Mouse (Mus musculus): ENCODE measurements at regions not wholly inside any gene's neighbourhood (a gene's known extent, or its start where the extent isn't known, plus 50 kb on each side); places are given as distances from the start of the nearest gene placed in this dataset.

GRCm38 (mm10) chr9:94424438-94425135 lies 113.3 kb downstream of the 1190002N15Rik start:
- WGBS = 59% methylated on average over 5 of the region's 5 CpGs
- Histone ChIP-seq H3K27ac (no peak overlapping the region), H3K36me3 (ENCODE audit: insufficient read depth, low read length) (no peaks in the 10 kb centered on the region), H3K4me3 (replicated peaks; ENCODE audit: low read depth, low read length) (no peak overlapping the region), H3K9me3 (replicated peaks; ENCODE audit: low read length) (no peaks in the 10 kb centered on the region), H3K27me3 (ENCODE audit: insufficient read depth, low read length) (no peaks in the 10 kb centered on the region), H3K4me2 (ENCODE audit: low read length) (no peak overlapping the region), H3K4me1 (replicated peaks; ENCODE audit: insufficient read depth, low read length) (no peaks in the 10 kb centered on the region), H3K9ac (ENCODE audit: low read depth, low read length) (no peak overlapping the region)
- ATAC-seq (replicated peaks; ENCODE audit: low FRiP score, low read depth) (no peak), DNase-seq (ENCODE audit: low spot score) (no peak)
- no peak for TF ChIP-seq CTCF (IDR thresholded peaks at IDR 0.05; ENCODE audit: low read depth)

- TF ChIP-seq CTCF (IDR thresholded peaks at IDR 0.05; ENCODE audit: low read depth) = no peak
- WGBS = 72% methylated on average over 8 of the region's 8 CpGs
- Histone ChIP-seq H3K9me3 (replicated peaks; ENCODE audit: low read length) (no peaks in the 10 kb centered on the region), H3K36me3 (ENCODE audit: insufficient read depth, low read length) (no peaks in the 10 kb centered on the region), H3K27ac (no peak overlapping the region), H3K4me1 (replicated peaks; ENCODE audit: insufficient read depth, low read length) (peaks cover 2% of the 10 kb centered on the region; the same call in 1 of the 2 replicates), H3K27me3 (ENCODE audit: insufficient read depth, low read length) (no peaks in the 10 kb centered on the region), H3K4me3 (replicated peaks; ENCODE audit: low read depth, low read length) (no peak overlapping the region), H3K9ac (ENCODE audit: low read depth, low read length) (no peak overlapping the region), H3K4me2 (ENCODE audit: low read length) (no peak overlapping the region)
- DNase-seq (ENCODE audit: low spot score) (no peak), ATAC-seq (replicated peaks; ENCODE audit: low FRiP score, low read depth) (no peak)
These were observed 127.3 kb downstream of the 1190002N15Rik start for GRCm38 (mm10) chr9:94410546-94410945.

- Histone ChIP-seq H3K9ac (ENCODE audit: low read depth, low read length) (no peak overlapping the region), H3K4me2 (ENCODE audit: low read length) (no peak overlapping the region), H3K4me3 (replicated peaks; ENCODE audit: low read depth, low read length) (no peak overlapping the region), H3K36me3 (ENCODE audit: insufficient read depth, low read length) (no peaks in the 10 kb centered on the region), H3K4me1 (replicated peaks; ENCODE audit: insufficient read depth, low read length) (peaks cover 2% of the 10 kb centered on the region; the same call in 1 of the 2 replicates), H3K27ac (no peak overlapping the region), H3K9me3 (replicated peaks; ENCODE audit: low read length) (no peaks in the 10 kb centered on the region), H3K27me3 (ENCODE audit: insufficient read depth, low read length) (no peaks in the 10 kb centered on the region)
- no peak for DNase-seq (ENCODE audit: low spot score)
- ATAC-seq (replicated peaks; ENCODE audit: low FRiP score, low read depth) = no peak
- no peak for TF ChIP-seq CTCF (IDR thresholded peaks at IDR 0.05; ENCODE audit: low read depth)
- WGBS = 43% methylated on average over 3 of the region's 3 CpGs
These were observed 127.8 kb downstream of the 1190002N15Rik start for GRCm38 (mm10) chr9:94410042-94410441.

GRCm38 (mm10) chr9:94408635-94409323 lies 129.1 kb downstream of the 1190002N15Rik start:
- H3K4me3 ChIP-seq (replicated peaks; ENCODE audit: low read depth, low read length) = no peak overlapping the region
- H3K36me3 ChIP-seq (ENCODE audit: insufficient read depth, low read length) = no peaks in the 10 kb centered on the region
- H3K4me2 ChIP-seq (ENCODE audit: low read length) = no peak overlapping the region
- DNase-seq (ENCODE audit: low spot score) = peak; percentile 95
- H3K27me3 ChIP-seq (ENCODE audit: insufficient read depth, low read length) = no peaks in the 10 kb centered on the region
- no peak overlapping the region for H3K27ac ChIP-seq
- 25% methylated on average over 7 of the region's 7 CpGs for WGBS
- no peak overlapping the region for H3K9ac ChIP-seq (ENCODE audit: low read depth, low read length)
- no peak for TF ChIP-seq CTCF (IDR thresholded peaks at IDR 0.05; ENCODE audit: low read depth)
- peak; percentile 91 for ATAC-seq (replicated peaks; ENCODE audit: low FRiP score, low read depth)
- peaks cover 2% of the 10 kb centered on the region; the same call in 1 of the 2 replicates for H3K4me1 ChIP-seq (replicated peaks; ENCODE audit: insufficient read depth, low read length)
- no peaks in the 10 kb centered on the region for H3K9me3 ChIP-seq (replicated peaks; ENCODE audit: low read length)

- Histone ChIP-seq H3K4me2 (ENCODE audit: low read length) (no peak overlapping the region), H3K27me3 (ENCODE audit: insufficient read depth, low read length) (no peaks in the 10 kb centered on the region), H3K9ac (ENCODE audit: low read depth, low read length) (no peak overlapping the region), H3K4me1 (replicated peaks; ENCODE audit: insufficient read depth, low read length) (peaks cover 2% of the 10 kb centered on the region; the same call in 1 of the 2 replicates), H3K27ac (peak overlapping the region; percentile 47), H3K9me3 (replicated peaks; ENCODE audit: low read length) (no peaks in the 10 kb centered on the region), H3K36me3 (ENCODE audit: insufficient read depth, low read length) (no peaks in the 10 kb centered on the region), H3K4me3 (replicated peaks; ENCODE audit: low read depth, low read length) (no peak overlapping the region)
- DNase-seq (ENCODE audit: low spot score) (no peak), ATAC-seq (replicated peaks; ENCODE audit: low FRiP score, low read depth) (no peak; the same call in 1 of the 2 replicates)
- TF ChIP-seq CTCF (IDR thresholded peaks at IDR 0.05; ENCODE audit: low read depth) = no peak
- 89% methylated on average over 10 of the region's 10 CpGs for WGBS
These were observed 130.2 kb downstream of the 1190002N15Rik start for GRCm38 (mm10) chr9:94407671-94408070.

- no peaks in the 10 kb centered on the region; the same call in 1 of the 2 replicates for H3K4me1 ChIP-seq (replicated peaks; ENCODE audit: insufficient read depth, low read length)
- H3K36me3 ChIP-seq (ENCODE audit: insufficient read depth, low read length) = no peaks in the 10 kb centered on the region
- no peak overlapping the region for H3K4me3 ChIP-seq (replicated peaks; ENCODE audit: low read depth, low read length)
- 66% methylated on average over 6 of the region's 6 CpGs for WGBS
- H3K27me3 ChIP-seq (ENCODE audit: insufficient read depth, low read length) = no peaks in the 10 kb centered on the region
- ATAC-seq (replicated peaks; ENCODE audit: low FRiP score, low read depth) (no peak), DNase-seq (ENCODE audit: low spot score) (no peak)
- no peak for TF ChIP-seq CTCF (IDR thresholded peaks at IDR 0.05; ENCODE audit: low read depth)
- no peak overlapping the region for H3K9ac ChIP-seq (ENCODE audit: low read depth, low read length)
- no peak overlapping the region for H3K4me2 ChIP-seq (ENCODE audit: low read length)
- H3K27ac ChIP-seq = no peak overlapping the region
- no peaks in the 10 kb centered on the region for H3K9me3 ChIP-seq (replicated peaks; ENCODE audit: low read length)
These were observed 133.3 kb downstream of the 1190002N15Rik start for GRCm38 (mm10) chr9:94404551-94404950.
